Mouse (Mus musculus) layer of hippocampus, adult 11-12 months (tissue): ENCODE results near the gene Tert.

Experiments used
- DNase-seq: peaks from one replicate; pipeline ENCODE4 v3.0.0; 2022; ENCODE audit warnings: low spot score

Tert gene

GRCm38 (mm10) chr13:73626745-73627549 is at the start of gene Tert:
Gene Tert (plus strand): TSS chr13:73626911.
- DNase-seq = peak; percentile 40

- DNase-seq = no peak
Measured at GRCm38 (mm10) chr13:73577277-73577676, 49.4 kb upstream of the Tert start.

GRCm38 (mm10) chr13:73591488-73591887 is 35.2 kb upstream of the Tert start:
- no peak for DNase-seq

GRCm38 (mm10) chr13:73592546-73592945 is 34.2 kb upstream of the Tert start:
- no peak for DNase-seq

- no peak for DNase-seq
Measured at GRCm38 (mm10) chr13:73596276-73596675, 30.4 kb upstream of the Tert start.

- DNase-seq = no peak
Measured at GRCm38 (mm10) chr13:73600217-73600616, 26.5 kb upstream of the Tert start.

- DNase-seq = no peak
Measured at GRCm38 (mm10) chr13:73603046-73603445, 23.7 kb upstream of the Tert start.

GRCm38 (mm10) chr13:73603522-73604155 is 23.1 kb upstream of the Tert start, which contains the start of gene Clptm1l:
Gene Clptm1l (plus strand): TSS chr13:73604006.
- peak; percentile 98 for DNase-seq

GRCm38 (mm10) chr13:73604156-73604957 is 22.4 kb upstream of the Tert start:
- no peak for DNase-seq

- DNase-seq = no peak
Measured at GRCm38 (mm10) chr13:73618406-73618805, 8.3 kb upstream of the Tert start.

GRCm38 (mm10) chr13:73620637-73621036 is 6.1 kb upstream of the Tert start:
- no peak for DNase-seq

- no peak for DNase-seq
Measured at GRCm38 (mm10) chr13:73626410-73626744, 334 bp upstream of the Tert start.

- no peak for DNase-seq
Measured at GRCm38 (mm10) chr13:73628586-73629113, 1.9 kb downstream of the Tert start.

- no peak for DNase-seq
Measured at GRCm38 (mm10) chr13:73631837-73632236, 5.1 kb downstream of the Tert start.

- DNase-seq = no peak
Measured at GRCm38 (mm10) chr13:73637826-73638225, 11.1 kb downstream of the Tert start.

- DNase-seq = no peak
Measured at GRCm38 (mm10) chr13:73641296-73641695, 14.6 kb downstream of the Tert start.

- peak; percentile 60 for DNase-seq
Measured at GRCm38 (mm10) chr13:73646397-73647087, 19.8 kb downstream of the Tert start.

GRCm38 (mm10) chr13:73653266-73653665 is 26.6 kb downstream of the Tert start:
- DNase-seq = no peak

- DNase-seq = no peak
Measured at GRCm38 (mm10) chr13:73654976-73655375, 28.3 kb downstream of the Tert start.

- no peak for DNase-seq
Measured at GRCm38 (mm10) chr13:73658953-73659352, 32.2 kb downstream of the Tert start.

GRCm38 (mm10) chr13:73660163-73660695 is 33.5 kb downstream of the Tert start:
- no peak for DNase-seq

- no peak for DNase-seq
Measured at GRCm38 (mm10) chr13:73675161-73675560, 48.5 kb downstream of the Tert start.
